Mouse (Mus musculus) intestine, embryonic 16.5 days (tissue): ENCODE results near the gene Vps13a. TPM values are rescaled to one million over a fixed set of nuclear protein-coding genes. Genes with fewer than 3 reads are reported as not detected.

Experiments
- ATAC-seq: fragments of 200-750 bp; cut with Nextera tagmentation; 2 replicates; pipeline ENCODE4 v1.8.0; 2017; ENCODE audit warnings: moderate TSS enrichment, moderate library complexity
- H3K27ac ChIP-seq: fragments of 300-500 bp; sonication (generic); 2 replicates; pipeline ENCODE4 v1.5.1; 2014; ENCODE audit warnings: mild to moderate bottlenecking, low read length
- H3K27me3 ChIP-seq: fragments of 300-500 bp; sonication (generic); replicated peaks from 2 replicates; pipeline ENCODE4 v1.6.1; 2014; ENCODE audit warnings: low read length, control low read depth, mixed read lengths; ENCODE audit not compliant: control insufficient read depth, insufficient read depth
- H3K36me3 ChIP-seq: fragments of 300-500 bp; sonication (generic); 2 replicates; pipeline ENCODE4 v1.6.1; 2014; ENCODE audit warnings: low read length, control low read depth; ENCODE audit not compliant: control insufficient read depth, insufficient read depth
- H3K4me1 ChIP-seq: fragments of 300-500 bp; sonication (generic); 2 replicates; pipeline ENCODE4 v1.6.1; 2014; ENCODE audit warnings: low read length, control low read depth, mixed read lengths; ENCODE audit not compliant: control insufficient read depth, insufficient read depth
- H3K4me2 ChIP-seq: fragments of 300-500 bp; sonication (generic); 2 replicates; pipeline ENCODE4 v1.6.1; 2014; ENCODE audit warnings: low read depth, low read length, control low read depth
- H3K4me3 ChIP-seq: fragments of 300-500 bp; sonication (generic); 2 replicates; pipeline ENCODE4 v1.5.1; 2014; ENCODE audit warnings: mild to moderate bottlenecking, low read length
- H3K9ac ChIP-seq: fragments of 300-500 bp; sonication (generic); 2 replicates; pipeline ENCODE4 v1.6.1; 2014; ENCODE audit warnings: low read depth, low read length
- H3K9me3 ChIP-seq: fragments of 300-500 bp; sonication (generic); 2 replicates; pipeline ENCODE4 v1.6.1; 2016; ENCODE audit warnings: low read length, control low read depth; ENCODE audit not compliant: control insufficient read depth
- WGBS: fragments of 180-500 bp; shearing (Covaris S2); extraction: QIAGEN DNeasy Blood & Tissue Kit; methylation state at CpG from one replicate; pipeline ENCODE4 v1.1.7; 2014; 5-methylcytosine and 5-hydroxymethylcytosine counted together
- polyA plus RNA-seq: library from polyadenylated mRNA; unstranded; fragments of >200 nt; fragmentation: Nextera tagmentation; extraction: Ambion mirVana; gene quantifications from 2 replicates; pipeline ENCODE4 v1.2.1, GENCODE M21; 2015

Vps13a gene
- polyA plus RNA-seq, 1 experiment from 2014 or later = 9.2 TPM

DNA sequence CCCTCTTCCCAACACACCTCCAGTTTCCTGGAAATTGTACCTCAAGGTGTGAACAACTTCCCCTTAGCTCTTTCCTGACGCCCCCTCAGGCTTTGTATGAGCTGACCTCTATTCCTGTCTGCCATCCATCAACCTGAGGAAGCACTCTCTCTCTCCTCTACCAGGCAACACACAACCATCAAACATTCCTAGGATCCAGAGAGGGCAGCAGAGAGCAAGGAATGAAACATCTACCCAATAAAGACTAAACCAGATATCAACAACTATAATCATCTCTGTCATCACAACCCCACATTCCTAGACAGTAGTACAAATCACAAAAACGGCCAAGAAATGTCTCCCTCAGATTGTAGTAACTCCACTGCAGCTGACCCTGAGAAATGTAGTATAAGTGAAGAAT is 52.0 kb downstream of the Vps13a start:
- ATAC-seq = no peak
- Histone ChIP-seq H3K4me3 (no peak overlapping the region), H3K4me2 (no peak overlapping the region), H3K36me3 (0 out of 2 replicates have a peak, but pooled peaks cover 3% of the 10 kb centered on the region), H3K4me1 (no peaks in the 10 kb centered on the region), H3K27me3 (no peaks in the 10 kb centered on the region), H3K9ac (no peak overlapping the region), H3K27ac (no peak overlapping the region), H3K9me3 (no peaks in the 10 kb centered on the region)
- 43% methylated on average over 2 of the region's 2 CpGs for WGBS

DNA sequence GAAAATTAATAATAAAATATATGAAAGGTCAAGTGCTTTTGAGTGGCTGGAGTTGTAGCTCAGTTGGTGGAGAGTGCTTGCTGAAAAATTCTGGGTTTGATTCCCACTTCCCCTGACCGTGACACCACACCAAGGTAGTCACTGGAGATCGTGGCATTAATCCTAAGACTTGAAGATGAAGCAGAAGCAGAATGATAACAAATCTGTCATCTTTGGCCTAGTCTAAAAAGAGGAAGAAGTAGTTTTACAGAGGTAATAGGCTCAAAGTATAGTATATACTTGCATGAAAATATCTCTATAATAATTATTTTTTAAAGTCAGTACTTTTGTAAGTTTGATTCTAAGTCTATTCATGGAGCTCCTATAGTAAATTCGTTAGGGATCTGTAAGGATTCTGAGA is 65.5 kb downstream of the Vps13a start:
- Histone ChIP-seq H3K9me3 (peaks cover 3% of the 10 kb centered on the region; the same call in 1 of the 2 replicates), H3K27me3 (no peaks in the 10 kb centered on the region), H3K4me3 (no peak overlapping the region), H3K4me1 (no peaks in the 10 kb centered on the region), H3K9ac (no peak overlapping the region), H3K27ac (no peak overlapping the region), H3K4me2 (no peak overlapping the region), H3K36me3 (peaks cover 4% of the 10 kb centered on the region; the same call in 1 of the 2 replicates)
- 92% methylated on average over 3 of the region's 3 CpGs for WGBS
- ATAC-seq = no peak

DNA sequence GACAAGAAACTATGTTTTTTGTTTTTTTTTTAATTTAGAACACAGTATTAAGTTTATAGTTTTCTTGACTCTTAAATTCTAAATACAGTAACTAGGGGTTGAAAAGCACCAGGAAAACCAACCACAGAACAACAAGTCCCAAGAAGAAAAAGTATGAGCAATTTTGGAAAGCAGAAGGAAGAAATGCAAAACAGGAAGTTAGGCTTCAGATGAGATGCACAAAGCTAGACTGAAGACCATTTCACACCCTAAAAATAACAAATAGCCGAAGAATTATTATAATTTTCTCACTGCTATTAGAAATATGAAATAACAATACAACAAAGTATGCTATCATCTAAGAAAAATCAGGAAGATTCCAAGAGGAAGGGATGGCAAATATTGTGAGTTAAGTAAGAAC is 78.9 kb downstream of the Vps13a start:
- 87% methylated on average over 1 of the region's 1 CpGs for WGBS
- Histone ChIP-seq H3K4me2 (no peak overlapping the region), H3K9me3 (no peaks in the 10 kb centered on the region), H3K36me3 (no peaks in the 10 kb centered on the region), H3K4me1 (no peaks in the 10 kb centered on the region), H3K27ac (no peak overlapping the region), H3K27me3 (no peaks in the 10 kb centered on the region), H3K4me3 (no peak overlapping the region), H3K9ac (no peak overlapping the region)
- ATAC-seq = no peak

- Histone ChIP-seq H3K4me1 (no peaks in the 10 kb centered on the region), H3K4me2 (no peak overlapping the region), H3K27me3 (no peaks in the 10 kb centered on the region), H3K4me3 (no peak overlapping the region), H3K9me3 (no peaks in the 10 kb centered on the region), H3K27ac (no peak overlapping the region), H3K9ac (no peak overlapping the region), H3K36me3 (no peaks in the 10 kb centered on the region)
- 83% methylated on average over 4 of the region's 4 CpGs for WGBS
- ATAC-seq = no peak
Observed at GRCm38 (mm10) chr19:16684922-16685321, 95.8 kb downstream of the Vps13a start.

DNA sequence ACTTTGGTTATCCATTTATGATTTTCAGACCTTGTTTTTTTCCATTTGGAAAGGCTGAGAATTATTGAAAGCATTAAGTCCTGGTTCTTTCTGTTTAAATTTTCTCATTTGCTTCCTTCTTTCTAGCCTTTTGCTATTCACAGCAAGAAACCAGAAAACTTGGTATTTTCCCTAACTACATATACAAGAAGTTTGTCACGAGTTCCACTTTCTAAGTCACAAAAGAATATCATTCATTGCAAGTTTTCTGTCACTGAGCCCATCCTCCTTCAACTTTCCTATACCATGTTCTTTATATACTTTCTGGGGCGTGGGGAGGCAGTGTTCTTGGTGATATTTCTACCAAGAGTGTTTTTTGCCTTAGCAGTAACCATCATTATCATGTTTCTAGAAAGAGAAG is 96.5 kb downstream of the Vps13a start:
- no peak overlapping the region for H3K27ac ChIP-seq
- H3K9me3 ChIP-seq = no peaks in the 10 kb centered on the region
- no peak overlapping the region for H3K4me3 ChIP-seq
- no peaks in the 10 kb centered on the region for H3K36me3 ChIP-seq
- H3K27me3 ChIP-seq = no peaks in the 10 kb centered on the region
- no peaks in the 10 kb centered on the region for H3K4me1 ChIP-seq
- H3K4me2 ChIP-seq = no peak overlapping the region
- WGBS = 84% methylated on average over 2 of the region's 2 CpGs
- no peak overlapping the region for H3K9ac ChIP-seq
- no peak for ATAC-seq

GRCm38 (mm10) chr19:16625610-16626395 is 154.9 kb downstream of the Vps13a start:
- 30% methylated on average over 14 of the region's 14 CpGs for WGBS
- H3K36me3 ChIP-seq = no peaks in the 10 kb centered on the region

GRCm38 (mm10) chr19:16624994-16625393 is 155.7 kb downstream of the Vps13a start:
- Histone ChIP-seq H3K27me3 (no peaks in the 10 kb centered on the region), H3K36me3 (no peaks in the 10 kb centered on the region)
- ATAC-seq = no peak

More at GRCm38 (mm10) chr19:16625610-16626395, 154.9 kb downstream of the Vps13a start:
- H3K27me3 ChIP-seq = no peaks in the 10 kb centered on the region
- no peaks in the 10 kb centered on the region for H3K9me3 ChIP-seq
- H3K27ac ChIP-seq = no peak overlapping the region
- no peak overlapping the region for H3K9ac ChIP-seq
- H3K4me3 ChIP-seq = no peak overlapping the region
- H3K4me2 ChIP-seq = no peak overlapping the region
- ATAC-seq = peak; percentile 71; the same call in 1 of the 2 replicates
- H3K4me1 ChIP-seq = 0 out of 2 replicates have a peak, but pooled peaks cover 2% of the 10 kb centered on the region

DNA sequence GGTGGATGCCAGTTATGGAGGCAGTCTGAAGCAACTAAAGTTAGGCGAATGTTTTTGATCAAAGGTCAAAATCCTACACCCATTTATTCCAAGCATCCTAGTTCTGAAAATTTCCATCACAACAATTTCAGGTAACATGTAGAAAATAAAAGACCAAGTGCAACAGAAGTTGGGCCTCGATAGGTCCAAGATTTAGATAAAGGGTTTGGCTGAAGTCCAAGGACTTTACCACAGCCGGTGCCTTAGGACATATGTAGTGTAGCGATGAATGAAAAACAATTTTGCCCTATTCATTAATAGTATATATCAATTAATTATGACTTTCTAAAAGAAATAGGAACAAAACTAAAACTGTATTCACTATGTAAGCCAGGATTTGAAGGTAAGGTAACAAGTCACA is 157.6 kb downstream of the Vps13a start:
- Histone ChIP-seq H3K9me3 (no peaks in the 10 kb centered on the region), H3K36me3 (no peaks in the 10 kb centered on the region), H3K27me3 (no peaks in the 10 kb centered on the region), H3K9ac (no peak overlapping the region), H3K27ac (no peak overlapping the region), H3K4me3 (no peak overlapping the region), H3K4me1 (0 out of 2 replicates have a peak, but pooled peaks cover 2% of the 10 kb centered on the region), H3K4me2 (no peak overlapping the region)
- 81% methylated on average over 4 of the region's 4 CpGs for WGBS
- no peak for ATAC-seq

More at GRCm38 (mm10) chr19:16624994-16625393, 155.7 kb downstream of the Vps13a start:
- Histone ChIP-seq H3K4me1 (0 out of 2 replicates have a peak, but pooled peaks cover 2% of the 10 kb centered on the region), H3K9ac (no peak overlapping the region), H3K9me3 (no peaks in the 10 kb centered on the region), H3K4me3 (no peak overlapping the region), H3K27ac (no peak overlapping the region), H3K4me2 (no peak overlapping the region)

DNA sequence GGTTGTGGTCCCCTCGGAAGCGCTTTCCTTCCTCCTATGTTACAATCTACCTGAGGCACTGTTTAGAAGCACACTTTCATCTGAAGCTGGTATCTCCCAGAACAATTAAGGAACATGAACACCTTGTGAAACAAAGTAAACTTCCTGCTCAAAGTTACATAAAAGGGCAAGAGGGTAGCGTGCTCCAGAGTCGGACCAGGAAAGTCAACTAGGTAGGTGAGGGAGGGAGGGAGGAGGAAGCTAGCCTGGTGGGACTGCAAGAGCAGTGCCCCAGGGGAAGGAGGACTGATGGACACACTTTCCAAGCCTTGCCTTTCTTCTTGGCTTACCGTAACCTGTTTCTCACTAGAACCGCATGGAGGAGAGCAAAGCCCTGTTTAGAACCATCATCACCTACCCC is 173.1 kb downstream of the Vps13a start:
- WGBS = 85% methylated on average over 6 of the region's 6 CpGs
- H3K9ac ChIP-seq = no peak overlapping the region
- H3K27me3 ChIP-seq = no peaks in the 10 kb centered on the region
- H3K9me3 ChIP-seq = no peaks in the 10 kb centered on the region
- no peak overlapping the region for H3K4me2 ChIP-seq
- ATAC-seq = no peak
- H3K36me3 ChIP-seq = no peaks in the 10 kb centered on the region
- H3K4me3 ChIP-seq = no peak overlapping the region
- H3K27ac ChIP-seq = no peak overlapping the region
- H3K4me1 ChIP-seq = no peaks in the 10 kb centered on the region
